Mouse (Mus musculus) lung, adult 2 months (tissue): Measurements from ENCODE around the gene Nus1. TPM values are rescaled to one million over a fixed set of nuclear protein-coding genes. Genes with fewer than 3 reads are reported as not detected.

ENCODE experiments used
- DNase-seq: peaks from one replicate; pipeline ENCODE4 v3.0.0; 2022
- H3K4me1 ChIP-seq: fragments of 200-500 bp; 2 replicates; pipeline ENCODE4 v1.6.1; 2011; ENCODE audit warnings: low read length; ENCODE audit not compliant: control insufficient read depth, insufficient read depth
- H3K4me3 ChIP-seq: fragments of 200-500 bp; replicated peaks from 2 replicates; pipeline ENCODE3; 2011; ENCODE audit warnings: low read depth, mild to moderate bottlenecking, control low read depth, low read length; ENCODE audit errors: extremely low read depth
- CTCF ChIP-seq: fragments of 200-500 bp; IDR thresholded peaks from 2 replicates; pipeline ENCODE4 v1.5.1; 2011; ENCODE audit warnings: mild to moderate bottlenecking, low read length, control low read depth; ENCODE audit not compliant: insufficient read depth
- POLR2A ChIP-seq: fragments of 200-500 bp; IDR thresholded peaks from 2 replicates; pipeline ENCODE4 v1.6.1; 2011; ENCODE audit warnings: low read depth, mild to moderate bottlenecking, control low read depth, low read length, borderline replicate concordance; ENCODE audit errors: extremely low read depth
- WGBS: fragments of 180-500 bp; shearing (Covaris S2); methylation state at CpG from one replicate; pipeline ENCODE4 v1.1.7; 2018; 5-methylcytosine and 5-hydroxymethylcytosine counted together
- polyA plus RNA-seq: library from polyadenylated mRNA; depleted of rRNA; stranded (reverse); fragments of >200 nt; gene quantifications from 2 replicates; pipeline ENCODE4 v1.2.3, GENCODE M21; 2012

Nus1 gene
- polyA plus RNA-seq, 1 experiment, result 11.0 TPM

- TF ChIP-seq POLR2A (no peak), CTCF (no peak)
- no peak overlapping the region for H3K4me3 ChIP-seq
- WGBS, result 92% methylated on average over 2 of the region's 2 CpGs
- no peak for DNase-seq
- H3K4me1 ChIP-seq, result no peaks in the 10 kb centered on the region
These were observed 9.8 kb upstream of the Nus1 start for GRCm38 (mm10) chr10:52407526-52407925.

DNA sequence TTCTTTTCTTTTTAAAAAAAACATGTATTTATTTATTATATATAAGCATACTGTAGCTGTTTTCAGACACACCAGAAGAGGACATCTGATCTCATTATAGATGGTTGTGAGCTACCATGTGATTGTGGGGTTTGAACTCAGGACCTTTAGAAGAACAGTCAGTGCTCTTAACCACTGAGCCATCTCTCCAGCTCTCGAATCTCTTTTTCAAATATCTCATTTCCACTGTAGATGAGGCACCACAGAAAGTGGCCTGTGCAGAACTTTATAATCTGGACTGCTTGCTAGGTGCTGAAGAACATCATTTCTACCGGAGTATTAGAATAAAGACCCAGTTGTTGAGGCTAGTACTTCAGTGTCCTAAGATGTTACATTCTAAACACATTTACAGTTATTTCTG, 2.3 kb upstream of the Nus1 start:
- TF ChIP-seq POLR2A (no peak), CTCF (no peak)

GRCm38 (mm10) chr10:52416458-52416857, 889 bp upstream of the Nus1 start:
- no peak for DNase-seq
- Histone ChIP-seq H3K4me3 (peak overlapping the region; percentile 17), H3K4me1 (peaks cover 11% of the 10 kb centered on the region)
- WGBS, result 11% methylated on average over 2 of the region's 2 CpGs
- no peak for TF ChIP-seq CTCF
- TF ChIP-seq POLR2A, result no peak

More for the DNA sequence above, 2.3 kb upstream of the Nus1 start:
- 83% methylated on average over 2 of the region's 2 CpGs for WGBS
- DNase-seq, result no peak
- Histone ChIP-seq H3K4me1 (peaks cover 9% of the 10 kb centered on the region), H3K4me3 (no peak overlapping the region)

DNA sequence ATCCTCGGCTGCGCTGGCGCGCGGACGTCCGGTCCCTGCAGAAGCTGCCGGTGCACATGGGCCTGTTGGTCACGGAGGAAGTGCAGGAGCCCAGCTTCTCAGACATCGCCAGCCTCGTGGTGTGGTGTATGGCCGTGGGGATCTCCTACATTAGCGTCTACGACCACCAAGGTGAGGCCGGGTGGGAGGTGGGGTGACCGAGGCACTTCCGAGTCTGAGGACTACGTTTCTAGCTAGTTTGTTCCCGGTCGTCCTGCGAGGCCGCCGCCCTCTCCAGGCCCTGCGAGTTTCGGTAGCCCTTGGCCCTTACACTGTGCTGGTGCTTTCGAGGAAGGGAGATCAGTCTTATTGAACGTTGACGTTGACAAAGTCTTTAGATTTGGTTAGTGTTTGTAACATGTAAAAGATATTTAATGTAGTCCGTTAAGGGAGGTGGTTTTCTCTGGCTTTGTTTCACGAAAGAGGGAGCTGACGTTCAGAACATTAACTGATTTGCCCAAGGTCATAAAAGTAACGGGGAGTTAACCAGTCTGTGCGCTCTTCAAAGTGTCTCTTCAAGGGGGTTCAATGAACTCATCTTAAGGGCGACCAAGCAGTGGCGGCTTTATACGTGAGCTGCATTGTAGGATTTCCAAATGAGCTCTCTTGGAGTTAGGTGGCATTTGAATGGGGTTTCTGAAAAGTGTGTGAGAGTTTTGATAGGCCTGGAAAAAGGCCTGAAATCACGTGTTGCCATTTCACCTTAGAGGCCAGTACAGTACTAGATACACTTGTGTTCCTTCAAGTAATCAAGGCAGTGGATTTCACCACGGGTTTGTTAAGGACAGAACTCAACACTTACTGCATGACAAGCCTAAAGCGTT, 882 bp downstream of the Nus1 start:
- no peak for TF ChIP-seq POLR2A
- TF ChIP-seq CTCF, result no peak
- H3K4me3 ChIP-seq, result peak overlapping the region; percentile 83
- peak; percentile 47 for DNase-seq
- H3K4me1 ChIP-seq, result peaks cover 11% of the 10 kb centered on the region
- WGBS, result 1% methylated on average over 39 of the region's 39 CpGs

GRCm38 (mm10) chr10:52418931-52419330, 1.6 kb downstream of the Nus1 start:
- Histone ChIP-seq H3K4me1 (peaks cover 14% of the 10 kb centered on the region), H3K4me3 (peak overlapping the region; percentile 44)
- DNase-seq, result no peak
- TF ChIP-seq POLR2A, result no peak
- WGBS, result 18% methylated on average over 5 of the region's 5 CpGs

- no peak for DNase-seq
- H3K4me3 ChIP-seq, result peak overlapping the region; percentile 19
- TF ChIP-seq POLR2A (no peak), CTCF (no peak)
- 31% methylated on average over 4 of the region's 4 CpGs for WGBS
- peaks cover 14% of the 10 kb centered on the region for H3K4me1 ChIP-seq
These were observed 2.1 kb downstream of the Nus1 start for GRCm38 (mm10) chr10:52419402-52419801.

- DNase-seq, result no peak
- WGBS, result 78% methylated on average over 1 of the region's 1 CpGs
- Histone ChIP-seq H3K4me3 (no peak overlapping the region), H3K4me1 (peaks cover 14% of the 10 kb centered on the region)
- TF ChIP-seq CTCF (no peak), POLR2A (no peak)
These were observed 3.2 kb downstream of the Nus1 start for GRCm38 (mm10) chr10:52420526-52420925.

DNA sequence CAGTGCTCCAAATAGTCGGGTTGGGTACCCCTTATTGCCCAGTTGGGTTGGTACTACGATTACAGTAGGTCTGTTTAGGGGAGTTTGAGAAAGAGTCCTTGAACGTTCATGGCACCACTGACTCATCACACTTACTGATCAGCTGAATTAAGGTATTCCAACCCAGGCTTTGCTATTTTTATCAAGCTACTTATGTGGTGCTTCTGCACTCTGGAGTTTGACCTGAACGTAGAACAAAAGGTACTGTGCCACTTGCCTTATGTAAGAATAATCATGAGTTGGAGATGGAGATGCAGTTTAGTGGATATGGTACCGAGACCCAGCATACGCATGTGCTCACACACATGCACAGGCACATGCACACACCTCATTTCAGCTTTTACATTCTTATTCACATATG, 4.4 kb downstream of the Nus1 start:
- Histone ChIP-seq H3K4me3 (no peak overlapping the region), H3K4me1 (peaks cover 16% of the 10 kb centered on the region)
- 81% methylated on average over 6 of the region's 6 CpGs for whole genome bisulfite sequencing
- TF ChIP-seq POLR2A (no peak), CTCF (no peak)
- no peak for DNase-seq

DNA sequence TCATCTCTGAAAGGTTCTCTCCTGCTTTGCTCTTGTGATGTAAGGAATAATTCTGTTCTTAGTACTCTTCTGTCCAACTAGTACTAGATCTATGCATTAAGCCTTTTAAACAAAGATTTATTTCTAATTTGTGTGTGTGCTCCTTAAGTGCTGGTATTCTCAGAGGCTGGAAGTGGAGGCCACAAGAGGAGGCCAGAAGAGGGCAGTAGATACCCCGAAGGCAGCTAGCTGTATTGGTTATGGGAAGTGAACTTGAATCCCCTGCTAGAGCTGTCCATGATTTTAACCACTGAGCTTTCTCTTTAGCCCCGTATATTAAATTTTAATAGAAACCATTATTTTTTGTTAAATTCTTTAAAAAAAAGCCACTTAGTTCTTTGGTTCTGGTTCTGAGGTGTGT, 5.8 kb downstream of the Nus1 start:
- DNase-seq, result no peak
- WGBS, result 77% methylated on average over 2 of the region's 2 CpGs
- peaks cover 16% of the 10 kb centered on the region for H3K4me1 ChIP-seq
- TF ChIP-seq POLR2A, result no peak
- TF ChIP-seq CTCF, result peak; percentile 20; the same call in 1 of the 2 replicates
- no peak overlapping the region for H3K4me3 ChIP-seq

DNA sequence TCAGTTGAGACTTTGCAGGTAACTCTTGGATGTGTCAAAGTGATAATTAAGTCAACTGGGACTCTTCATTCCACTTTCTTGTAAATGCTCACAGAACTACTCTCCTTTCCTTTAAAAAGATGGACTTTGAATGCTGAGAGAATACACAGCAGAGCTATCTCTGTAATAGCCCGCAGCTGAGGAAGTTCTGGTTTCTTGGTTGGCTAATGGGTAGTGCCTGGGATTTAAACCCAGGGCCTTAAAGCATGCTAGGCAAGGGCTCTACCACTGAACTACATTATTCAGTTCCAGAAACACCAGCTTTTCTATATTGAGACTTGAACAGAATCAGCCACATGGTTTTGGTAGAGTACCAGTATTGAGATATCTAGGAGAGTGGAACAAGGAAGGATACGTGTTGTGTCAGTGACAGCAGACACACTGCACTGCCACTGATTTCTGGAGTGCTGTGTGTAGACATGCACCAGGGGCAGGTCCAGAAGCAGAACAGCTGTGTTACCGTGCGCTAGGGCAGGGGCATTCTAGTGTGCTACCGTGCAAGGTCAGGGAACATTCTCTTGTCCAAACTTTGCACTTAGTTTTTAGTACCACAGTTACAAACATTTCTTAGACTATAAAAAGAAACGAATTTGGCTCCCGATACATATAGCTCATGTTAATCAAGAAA, 9.1 kb downstream of the Nus1 start:
- peaks cover 5% of the 10 kb centered on the region for H3K4me1 ChIP-seq
- WGBS, result 71% methylated on average over 7 of the region's 7 CpGs
- no peak overlapping the region for H3K4me3 ChIP-seq
- DNase-seq, result no peak
- TF ChIP-seq CTCF (no peak), POLR2A (no peak)
